Mouse (Mus musculus) adrenal gland, adult 18-20 months (tissue): ENCODE results near the gene Dhx32. TPM values are rescaled to one million over a fixed set of nuclear protein-coding genes. Genes with fewer than 3 reads are reported as not detected.

Experiments used
- DNase-seq, 2 experiments: peaks; one replicate each; pipeline ENCODE4 v3.0.0; 2021 to 2022; ENCODE audit warnings: low spot score in 2 of 2
- total RNA-seq, 2 experiments: library from RNA; stranded (reverse); gene quantifications; 1 replicate in 1 of 2; 2 replicates in 1 of 2; pipeline ENCODE4 v1.2.3; 2021

Gene Dhx32
- total RNA-seq, 2 experiments from 2014 or later = 62.4 to 67.4 TPM

DNA sequence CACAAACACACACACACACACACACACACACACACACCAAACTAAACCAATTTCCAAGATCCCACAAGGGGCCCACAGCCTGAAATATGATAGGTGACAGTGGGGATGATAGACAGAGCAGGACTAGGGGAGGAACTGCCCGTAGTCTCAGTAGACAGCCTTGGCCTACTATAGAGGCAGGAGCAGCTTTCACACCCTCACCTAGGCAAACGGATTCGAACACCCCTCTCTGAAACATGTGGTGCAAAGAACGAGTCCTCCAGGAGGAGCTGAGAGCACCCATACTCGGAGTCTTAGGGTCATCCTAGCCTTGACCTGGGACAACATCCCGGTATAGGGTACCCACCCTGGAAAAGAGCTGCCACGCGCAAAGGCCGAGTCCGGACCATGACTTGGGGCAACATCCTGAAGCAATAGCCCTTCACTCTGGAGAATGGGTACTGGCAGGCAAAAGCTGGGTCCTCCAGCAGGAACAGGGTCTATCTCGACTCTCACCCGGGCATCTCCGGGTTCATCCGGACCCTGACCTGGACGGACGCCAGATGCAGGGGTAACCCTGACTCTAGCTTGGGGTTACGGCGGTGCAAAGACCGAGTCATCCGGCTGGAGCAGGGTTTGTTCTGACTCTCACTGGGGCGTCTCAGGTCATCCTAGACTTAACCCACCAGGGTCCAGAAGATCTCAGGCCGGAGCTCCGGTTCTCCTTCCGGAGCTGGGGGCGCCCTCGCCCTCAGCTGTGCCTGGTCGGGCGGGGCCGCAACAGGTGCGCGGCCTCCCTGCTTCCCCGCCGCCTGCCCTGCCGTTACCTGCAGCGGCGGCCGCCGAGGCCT is 6.5 kb downstream of the Dhx32 start:
- DNase-seq = peak; percentile 44 to 58

DNA sequence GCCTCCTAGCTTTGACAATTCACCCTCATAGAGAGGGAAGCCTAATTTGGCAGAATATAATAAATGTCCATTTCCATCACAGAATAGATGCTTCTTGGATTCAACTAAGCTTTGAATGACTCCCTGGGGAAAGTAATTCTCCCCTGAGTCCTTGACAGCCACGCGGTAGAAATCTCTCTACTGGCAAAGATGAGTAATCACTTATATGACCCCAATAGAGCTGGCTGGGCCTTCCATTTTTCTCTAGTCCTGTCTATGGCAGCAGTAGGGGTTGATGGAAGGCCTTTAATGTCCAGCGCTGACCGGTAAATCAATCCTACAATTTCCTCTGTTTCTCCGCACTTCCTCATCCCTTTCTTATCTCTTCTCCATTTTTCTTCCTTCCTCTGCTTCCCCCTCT is 7.3 kb downstream of the Dhx32 start:
- DNase-seq = no peak

GRCm38 (mm10) chr7:133768517-133768916 is 14.0 kb downstream of the Dhx32 start:
- no peak for DNase-seq

DNA sequence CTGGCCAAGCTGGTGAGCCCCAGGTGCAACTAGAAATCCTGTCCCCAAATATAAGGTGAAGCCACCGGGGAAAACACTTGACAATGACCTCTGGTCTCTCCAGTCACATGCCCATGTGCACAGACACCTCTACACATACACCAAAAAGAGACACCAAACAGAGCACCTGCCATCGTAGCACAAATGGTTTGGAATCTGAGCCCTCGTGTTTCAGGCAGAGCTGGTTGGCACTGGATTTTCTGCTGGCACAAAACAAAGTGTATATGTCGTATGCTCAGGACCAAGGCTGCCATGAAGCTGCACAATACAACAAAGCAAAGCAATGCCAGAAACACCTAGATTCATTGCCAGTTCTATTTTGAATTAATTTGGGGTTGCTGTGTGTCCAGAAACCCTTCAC is 14.5 kb downstream of the Dhx32 start:
- no peak for DNase-seq

- peak in 1 of 2 experiments; percentile 50 for DNase-seq
These were observed 16.7 kb downstream of the Dhx32 start for GRCm38 (mm10) chr7:133765849-133766243.

DNA sequence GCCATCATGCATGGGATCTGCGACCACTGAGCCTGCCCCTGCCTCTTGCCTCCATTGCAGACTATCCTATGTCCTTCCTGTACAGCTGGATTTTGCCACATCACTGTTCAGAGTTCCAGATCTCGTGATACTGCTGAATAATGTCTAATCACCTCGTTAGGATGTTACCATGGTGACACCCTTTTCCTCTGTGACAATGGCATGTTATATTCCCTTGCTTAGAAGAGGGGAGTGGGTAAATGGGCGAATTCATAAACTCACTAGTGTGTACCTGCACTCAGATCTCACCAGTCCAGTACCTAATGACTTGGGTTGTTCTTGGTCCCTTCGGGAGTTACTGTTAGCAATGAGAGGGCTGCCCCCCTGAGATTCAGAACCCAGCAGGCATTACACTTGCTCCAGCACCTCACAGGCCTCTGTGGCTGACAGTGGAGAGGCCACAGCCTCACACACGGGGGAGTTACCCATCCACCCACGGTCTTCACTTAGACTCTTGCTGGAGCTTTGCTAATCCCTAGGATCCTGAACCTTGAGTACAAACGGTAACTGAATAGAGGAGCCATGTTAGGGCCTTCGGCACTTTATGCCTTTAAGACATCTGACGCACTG is 17.2 kb downstream of the Dhx32 start:
- no peak for DNase-seq

DNA sequence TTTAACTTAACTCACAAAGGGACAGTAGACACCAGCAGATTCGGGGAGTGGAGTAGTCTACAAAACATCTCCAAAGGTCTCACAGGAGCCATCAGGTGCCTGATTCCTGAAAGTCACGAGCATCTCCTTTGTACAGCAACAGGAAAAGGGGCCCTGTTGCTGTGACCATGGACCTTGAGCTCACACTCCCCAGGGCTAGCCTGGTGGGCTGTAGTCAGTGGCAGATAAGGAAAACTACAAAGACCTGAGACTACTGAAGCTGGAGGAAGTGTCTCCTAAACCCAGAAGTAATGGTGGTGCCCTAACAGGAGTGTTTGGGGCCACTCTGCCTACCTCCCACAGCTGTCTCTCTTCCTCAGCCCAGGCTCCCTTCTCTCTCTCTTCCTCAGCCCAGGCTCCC is 18.1 kb downstream of the Dhx32 start:
- no peak for DNase-seq

GRCm38 (mm10) chr7:133762696-133763095 is 19.8 kb downstream of the Dhx32 start:
- no peak for DNase-seq

- DNase-seq = no peak
These were observed 22.7 kb downstream of the Dhx32 start for GRCm38 (mm10) chr7:133759611-133760353.

GRCm38 (mm10) chr7:133758716-133759115 is 23.8 kb downstream of the Dhx32 start:
- DNase-seq = no peak

DNA sequence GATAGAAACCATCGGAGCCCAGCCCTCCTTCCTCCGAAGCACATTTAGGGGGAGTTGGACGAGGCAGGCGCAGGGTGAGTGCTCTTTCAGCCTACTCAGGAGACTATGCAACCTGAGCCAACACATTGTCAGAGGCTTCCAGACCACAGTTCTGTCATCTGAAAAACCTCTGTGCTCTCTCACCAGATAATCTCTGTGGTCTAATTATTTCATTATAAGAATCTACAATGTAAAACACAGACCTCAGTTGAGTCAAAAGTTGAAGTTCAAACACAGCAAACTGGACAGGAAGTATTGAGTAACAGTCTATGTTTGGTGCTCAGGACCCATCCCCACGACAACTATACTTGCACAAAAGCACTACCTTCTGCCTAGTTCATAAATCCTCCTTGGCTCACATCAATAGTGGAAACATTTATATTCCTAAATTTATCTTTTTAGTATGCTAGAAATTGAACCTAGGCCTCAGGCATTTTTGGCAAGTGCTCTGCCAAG is 24.5 kb downstream of the Dhx32 start:
- no peak for DNase-seq

DNA sequence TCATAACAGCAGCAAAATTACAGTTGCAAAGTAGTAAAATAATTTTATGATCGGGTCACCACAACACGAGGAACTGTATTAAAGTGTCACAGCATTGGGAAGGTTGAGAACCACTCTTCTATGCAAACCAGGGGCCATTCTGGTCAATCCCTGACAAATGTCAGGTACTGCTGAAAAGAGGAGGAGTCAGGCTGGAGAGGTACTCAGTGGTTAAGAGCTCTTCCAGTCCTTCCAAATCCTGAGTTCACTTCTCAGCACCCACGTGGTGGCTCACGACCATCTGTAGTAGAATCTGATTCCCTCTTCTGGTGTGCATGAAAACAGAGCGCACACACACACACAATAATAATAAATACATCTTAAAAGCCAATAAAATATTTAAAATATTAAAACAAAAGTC is 31.4 kb downstream of the Dhx32 start:
- no peak for DNase-seq

DNA sequence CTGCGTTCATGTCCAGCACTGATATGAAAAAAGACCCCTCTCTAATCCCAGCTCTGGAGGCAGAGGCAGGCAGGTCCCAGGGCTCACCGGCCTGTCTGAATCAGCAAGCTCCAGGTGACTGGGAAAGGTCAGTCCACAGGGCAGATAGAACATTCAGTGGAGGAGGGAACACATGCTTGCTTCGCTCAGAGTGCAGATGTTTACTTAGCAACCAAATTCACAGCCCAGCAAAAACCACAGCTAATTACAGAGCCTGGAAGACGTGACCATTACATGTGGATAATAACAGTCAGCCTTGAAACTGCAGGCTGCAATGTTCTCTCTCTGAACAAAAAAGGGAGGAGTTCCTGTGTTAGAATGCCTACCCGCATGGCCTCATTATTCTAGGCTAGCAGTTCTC is 31.9 kb downstream of the Dhx32 start:
- no peak for DNase-seq

- no peak for DNase-seq
These were observed 33.8 kb downstream of the Dhx32 start for GRCm38 (mm10) chr7:133748753-133749152.

DNA sequence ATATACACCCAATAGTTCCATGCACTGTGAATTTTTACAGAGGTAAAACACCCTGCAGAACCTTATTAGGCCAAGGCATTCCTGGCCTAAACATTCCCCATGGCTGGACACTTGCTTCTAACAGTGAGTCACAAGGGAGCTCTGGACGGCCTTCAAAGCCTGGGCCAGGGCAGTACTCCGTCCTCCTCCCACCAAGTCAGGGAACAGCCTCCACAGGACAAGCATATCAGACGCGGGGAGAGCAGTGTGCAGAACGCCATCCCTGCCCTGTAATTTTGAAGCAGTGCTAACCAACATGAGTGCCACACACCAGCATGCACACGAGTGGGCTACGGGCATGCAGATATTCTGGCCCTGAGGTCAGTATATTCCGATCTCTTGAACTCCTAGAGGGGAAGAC is 35.2 kb downstream of the Dhx32 start:
- peak in 1 of 2 experiments; percentile 35 for DNase-seq

GRCm38 (mm10) chr7:133744701-133745100 is 37.8 kb downstream of the Dhx32 start:
- no peak for DNase-seq

- DNase-seq = no peak
These were observed 38.3 kb downstream of the Dhx32 start for GRCm38 (mm10) chr7:133744209-133744608.

DNA sequence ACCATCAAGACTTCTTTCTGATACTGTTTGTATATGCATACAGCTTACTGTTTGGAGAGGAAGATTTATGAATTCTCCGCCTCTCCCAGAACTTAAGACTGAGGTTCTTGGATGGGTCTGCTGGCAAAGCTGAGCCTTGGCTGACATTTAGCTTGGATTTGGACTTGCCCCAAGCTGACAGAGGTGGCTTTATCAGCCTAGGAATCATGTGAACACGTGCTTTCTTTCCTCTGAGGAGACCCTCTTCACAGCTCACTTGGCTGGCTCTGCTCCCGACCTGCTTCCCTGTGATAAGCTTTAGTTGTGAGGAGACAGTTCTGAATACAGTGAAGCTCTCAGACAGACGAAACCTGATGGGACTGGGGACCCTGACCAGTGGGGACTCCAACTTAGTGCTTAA is 38.9 kb downstream of the Dhx32 start:
- no peak for DNase-seq

DNA sequence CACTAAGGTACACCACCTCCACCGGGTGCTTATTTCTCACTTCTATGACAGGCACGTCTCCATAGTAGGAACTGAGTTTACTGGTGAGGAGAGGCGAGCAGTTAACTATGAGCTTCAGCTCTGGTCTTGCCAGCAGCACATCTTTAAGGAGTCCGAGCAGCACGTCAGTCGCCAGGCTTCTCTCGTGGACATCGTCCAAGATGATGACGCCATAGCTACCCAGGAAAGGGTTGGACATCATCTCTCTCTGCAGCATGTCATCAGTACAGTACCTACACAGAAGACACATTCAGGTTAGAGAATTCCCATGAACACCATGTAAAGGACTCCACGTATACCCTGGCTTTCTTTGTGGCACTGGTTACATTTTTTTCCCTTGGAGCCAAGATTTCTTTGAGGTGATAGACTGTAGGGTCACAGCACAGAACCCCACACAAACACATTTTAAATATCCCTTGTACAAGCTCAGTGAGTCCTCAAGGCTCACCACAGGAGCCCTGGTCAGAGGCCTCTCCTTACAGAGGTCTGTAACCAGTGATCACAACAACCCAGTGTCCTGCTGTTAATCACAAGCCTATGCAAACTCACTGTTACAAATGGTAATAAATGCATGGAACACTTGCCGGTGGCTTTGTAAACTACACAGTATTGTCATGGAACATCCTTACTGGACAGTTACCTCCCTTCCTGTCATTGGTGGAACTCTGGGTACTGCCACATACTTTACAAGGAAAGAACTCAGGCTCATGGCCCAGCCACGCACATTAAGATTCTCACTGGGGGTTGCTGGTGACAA is 39.8 kb downstream of the Dhx32 start:
- DNase-seq = no peak

DNA sequence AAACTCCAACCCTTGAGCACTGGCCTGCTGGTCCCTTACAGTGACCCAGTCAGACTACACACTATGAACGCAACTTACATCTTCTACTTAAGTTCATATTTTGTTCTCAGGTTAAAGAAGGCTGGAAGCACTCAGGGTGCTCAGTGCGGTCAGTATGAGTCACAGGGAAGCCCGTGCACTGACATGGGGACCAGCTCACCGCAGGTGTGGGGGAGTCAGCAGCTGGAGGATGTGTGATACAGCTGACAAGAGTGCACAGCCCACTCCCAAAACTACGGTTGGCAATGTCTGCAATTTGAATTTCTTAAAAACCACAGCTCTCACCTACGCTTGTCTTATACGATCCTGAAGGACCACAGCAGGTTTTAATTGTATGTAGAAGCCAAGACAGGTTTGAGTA is 42.0 kb downstream of the Dhx32 start:
- no peak for DNase-seq
